Mouse (Mus musculus): ENCODE data around the gene Pam.
"Not testable (repeated sequence)": the region's sequence is repeated elsewhere in the genome, so short reads cannot be mapped to it uniquely, and the experiment has no call there.

DNA sequence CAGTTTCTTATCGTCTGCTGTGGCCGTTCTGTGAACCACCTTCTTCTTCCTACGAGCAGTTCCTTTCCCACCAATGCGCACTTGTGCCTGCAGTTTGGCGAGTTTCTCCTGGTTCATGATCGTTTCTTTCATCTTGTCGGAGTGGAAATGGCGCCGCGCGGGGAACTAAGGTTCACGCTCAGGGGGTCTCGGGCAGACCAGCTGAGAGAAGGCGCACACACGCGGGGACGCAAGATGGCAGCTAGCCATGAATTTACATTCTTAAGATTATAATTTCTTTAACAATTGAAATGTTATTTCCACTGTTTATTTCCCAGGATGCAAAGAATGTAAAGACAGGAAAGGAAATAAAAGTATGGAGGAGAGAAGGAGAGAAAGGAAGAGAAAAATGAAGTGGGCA, 146.2 kb downstream of the Pam start:
- not testable (repeated sequence) for TF ChIP-seq CTCF (conservative IDR thresholded peaks at IDR 0.05; ENCODE audit: low read length); NANOG (IDR thresholded peaks at IDR 0.05; ENCODE audit: borderline replicate concordance, low read length); POU5F1 (IDR thresholded peaks at IDR 0.05; ENCODE audit: borderline replicate concordance, low read length)

All from E14TG2a.4 (cell line).